ENCODE assay signal across 9 mouse cellular contexts in genomic region chr5:113854494-113854893, GRCm38 (mm10). TPM values are rescaled to one million over a fixed set of nuclear protein-coding genes. Genes with fewer than 3 reads are reported as not detected.
DNase-seq lines count a peak whose midpoint lies in the region; ATAC-seq and TF ChIP-seq lines count a peak whose summit lies in the region.
"Had no signal": no experiment of that assay in that cellular context is flagged by ENCODE, and none has a peak within 500 bp of the region (broad histone marks: within the 10 kb centered on the region; RNA-seq: fewer than 3 reads in every experiment).

No protein-coding gene starts in this region.

- TF ChIP-seq CTCF in hindbrain, postnatal 0 days (IDR thresholded peaks at IDR 0.05; ENCODE audit: low read depth): peak; percentile 95

- intact Hi-C loops in left cerebral cortex, postnatal 36 days (cut with DNase I): loop anchor here (10.0 kb wide), 2 partner anchors 50 to 190 kb away; partner anchors contain the start of gene Coro1c

- H3K36me3 ChIP-seq in hindbrain, embryonic 10.5 days: peaks cover 52% of the 10 kb centered on the region
- H3K36me3 ChIP-seq in hindbrain, embryonic 13.5 days: peaks cover 29% of the 10 kb centered on the region
- peaks cover 13% of the 10 kb centered on the region; the same call in 1 of the 2 replicates for H3K36me3 ChIP-seq in hindbrain, postnatal 0 days (ENCODE audit: insufficient read depth, low read length)

- no peak overlapping the region for H3K9ac ChIP-seq in hindbrain, embryonic 13.5 days
- H3K9ac ChIP-seq in hindbrain, postnatal 0 days (replicated peaks; ENCODE audit: low read length): no peak overlapping the region
- H3K9ac ChIP-seq: midbrain, embryonic 12.5 days had no signal

- 49% methylated on average over 14 of the region's 14 CpGs for WGBS in hindbrain, embryonic 10.5 days
- WGBS in hindbrain, embryonic 13.5 days: 47% methylated on average over 14 of the region's 14 CpGs
- WGBS in hindbrain, postnatal 0 days: 41% methylated on average over 14 of the region's 14 CpGs

- H3K4me1 ChIP-seq in hindbrain, embryonic 10.5 days (replicated peaks): peaks cover 49% of the 10 kb centered on the region
- peaks cover 56% of the 10 kb centered on the region for H3K4me1 ChIP-seq in hindbrain, embryonic 13.5 days (replicated peaks)
- H3K4me1 ChIP-seq in hindbrain, postnatal 0 days (ENCODE audit: insufficient read depth, low read length): no peaks in the 10 kb centered on the region; the same call in 1 of the 2 replicates

- no peaks in the 10 kb centered on the region for H3K9me3 ChIP-seq in hindbrain, embryonic 10.5 days
- no peaks in the 10 kb centered on the region for H3K9me3 ChIP-seq in hindbrain, embryonic 13.5 days
- no peaks in the 10 kb centered on the region for H3K9me3 ChIP-seq in hindbrain, postnatal 0 days (ENCODE audit: low read length)
- H3K9me3 ChIP-seq: midbrain, embryonic 12.5 days had no signal

- no peak overlapping the region for H3K27ac ChIP-seq in hindbrain, embryonic 10.5 days
- no peak overlapping the region for H3K27ac ChIP-seq in hindbrain, embryonic 13.5 days
- no peak overlapping the region for H3K27ac ChIP-seq in hindbrain, postnatal 0 days

- peak; percentile 77 for DNase-seq in hindbrain, embryonic 10.5 days (ENCODE audit: low spot score)
- peak; percentile 81 for DNase-seq in cerebellum, adult 11-12 months
- DNase-seq in frontal cortex, postnatal 25 days (ENCODE audit: low spot score in 2 of 2): peak; percentile 72 to 79
- peak; percentile 82 for DNase-seq in hindbrain, postnatal 0 days (ENCODE audit: low spot score)
- peak; percentile 67 to 73 for DNase-seq in left cerebral cortex, postnatal 36 days (ENCODE audit: low spot score in 2 of 2)
- peak; percentile 74 to 82 for DNase-seq in monocyte, adult 2 months (ENCODE audit: low read depth in 1 of 2, low spot score in 2 of 2)
- DNase-seq in spleen, postnatal 36 days (ENCODE audit: low spot score in 2 of 2): peak; percentile 68 to 75

- no peak overlapping the region for H3K4me2 ChIP-seq in hindbrain, embryonic 13.5 days
- no peak overlapping the region for H3K4me2 ChIP-seq in hindbrain, postnatal 0 days (ENCODE audit: low read depth, low read length)
- H3K4me2 ChIP-seq: midbrain, embryonic 12.5 days had no signal

- no peak overlapping the region for H3K4me3 ChIP-seq in hindbrain, embryonic 10.5 days
- no peak overlapping the region for H3K4me3 ChIP-seq in hindbrain, embryonic 13.5 days
- no peak overlapping the region for H3K4me3 ChIP-seq in hindbrain, postnatal 0 days (ENCODE audit: low read length)
- H3K4me3 ChIP-seq: midbrain, embryonic 12.5 days had no signal

- H3K27me3 ChIP-seq in hindbrain, embryonic 10.5 days (ENCODE audit: insufficient read depth, poor library complexity, severe bottlenecking): no peaks in the 10 kb centered on the region
- H3K27me3 ChIP-seq in hindbrain, embryonic 13.5 days: no peaks in the 10 kb centered on the region
- no peaks in the 10 kb centered on the region for H3K27me3 ChIP-seq in hindbrain, postnatal 0 days (ENCODE audit: insufficient read depth, low read length)
- H3K27me3 ChIP-seq: midbrain, embryonic 12.5 days had no signal

- no peak for ATAC-seq in hindbrain, embryonic 13.5 days (ENCODE audit: low FRiP score)
- no peak for ATAC-seq in hindbrain, postnatal 0 days

RNA-seq across cellular contexts. Expression of gene Selplg, which starts 22.1 kb away (rescaled TPM):
- 1.3 and 1.7 TPM in 2 replicates for polyA plus RNA-seq in hindbrain, embryonic 10.5 days (2016; fragmentation: Nextera tagmentation; extraction: Ambion mirVana)
- 1.7 and 1.9 TPM in 2 replicates for polyA plus RNA-seq in hindbrain, embryonic 13.5 days (2015; fragmentation: Nextera tagmentation; extraction: Ambion mirVana)
- 2.8 and 4.1 TPM in 2 replicates for total RNA-seq in hindbrain, postnatal 0 days (2014; rRNA removed)
- 1.8 and 2.2 TPM in 2 replicates for polyA plus RNA-seq in hindbrain, postnatal 0 days (2015; fragmentation: Nextera tagmentation; extraction: Ambion mirVana)
- 10 to 100 TPM; 29.3 to 32.2 TPM for total RNA-seq in left cerebral cortex, postnatal 36 days (2021)

RNA-seq across cellular contexts. Expression of gene Coro1c, which starts 54.1 kb away (rescaled TPM):
- polyA plus RNA-seq in hindbrain, embryonic 10.5 days (2016; fragmentation: Nextera tagmentation; extraction: Ambion mirVana): 248 and 258 TPM in 2 replicates
- 176 and 190 TPM in 2 replicates for polyA plus RNA-seq in hindbrain, embryonic 13.5 days (2015; fragmentation: Nextera tagmentation; extraction: Ambion mirVana)
- total RNA-seq in hindbrain, postnatal 0 days (2014; rRNA removed): 151 and 159 TPM in 2 replicates
- polyA plus RNA-seq in hindbrain, postnatal 0 days (2015; fragmentation: Nextera tagmentation; extraction: Ambion mirVana): 140 and 149 TPM in 2 replicates
- total RNA-seq in left cerebral cortex, postnatal 36 days (2021): 10 to 100 TPM; 73.7 to 87.8 TPM

RNA-seq across cellular contexts. Expression of gene Tmem119, which starts 54.2 kb away (rescaled TPM):
- 34.4 and 46.0 TPM in 2 replicates for polyA plus RNA-seq in hindbrain, embryonic 10.5 days (2016; fragmentation: Nextera tagmentation; extraction: Ambion mirVana)
- 8.7 and 10.4 TPM in 2 replicates for polyA plus RNA-seq in hindbrain, embryonic 13.5 days (2015; fragmentation: Nextera tagmentation; extraction: Ambion mirVana)
- 5.2 and 9.2 TPM in 2 replicates for total RNA-seq in hindbrain, postnatal 0 days (2014; rRNA removed)
- 7.3 and 7.6 TPM in 2 replicates for polyA plus RNA-seq in hindbrain, postnatal 0 days (2015; fragmentation: Nextera tagmentation; extraction: Ambion mirVana)
- 10 to 100 TPM; 22.1 to 25.2 TPM for total RNA-seq in left cerebral cortex, postnatal 36 days (2021)
